Mouse (Mus musculus): Measurements from ENCODE around the gene Zfp93. TPM values are rescaled to one million over a fixed set of nuclear protein-coding genes. Genes with fewer than 3 reads are reported as not detected.

Gene Zfp93
- total and polyA plus RNA-seq, 2 experiments: 1.3 to 3.6 TPM

DNA sequence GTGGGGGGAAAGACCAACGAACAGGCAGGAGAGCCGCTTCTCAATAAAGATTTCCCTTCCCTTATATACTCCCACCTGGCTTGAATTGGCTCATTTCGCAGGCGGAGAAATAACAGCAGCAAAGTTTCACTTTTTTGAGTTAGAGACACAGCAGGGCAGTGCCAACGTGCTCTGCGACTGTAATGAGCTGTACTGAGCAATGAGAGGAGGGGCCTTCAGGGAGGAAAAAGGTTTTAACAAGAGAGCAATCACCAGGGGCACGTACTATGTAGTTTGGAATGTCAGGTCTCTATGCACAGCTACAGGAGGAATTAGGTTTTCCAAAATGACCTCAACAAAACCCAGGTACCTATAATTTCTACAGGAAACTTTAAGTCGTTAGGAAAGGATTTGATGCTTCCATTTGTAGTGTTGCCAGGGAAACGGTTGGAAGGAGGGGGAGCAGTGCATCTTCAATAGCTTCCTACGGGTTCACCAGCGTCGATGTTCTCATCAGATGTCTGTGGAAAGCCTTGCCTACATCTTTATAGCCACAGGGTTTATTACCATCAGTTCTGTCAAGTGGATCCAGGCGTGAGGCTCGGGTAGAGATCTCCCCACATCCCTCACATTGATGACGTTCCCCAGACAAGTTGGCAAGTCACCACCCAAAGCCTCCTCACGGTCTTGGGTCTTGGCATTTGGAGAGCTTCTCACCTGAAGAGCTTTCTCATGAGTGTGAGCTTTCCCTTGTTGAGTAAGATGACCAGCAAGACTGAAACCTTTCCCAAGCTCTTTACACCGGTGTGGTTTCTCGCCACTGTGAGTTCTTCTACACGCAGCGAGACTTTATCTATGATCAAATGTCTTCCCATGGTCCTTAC lies 56.3 kb downstream of the Zfp93 start:
- no peak for TF ChIP-seq CTCF (IDR thresholded peaks at IDR 0.05; ENCODE audit: low read depth, low read length)
- no peak for TF ChIP-seq POLR2A (IDR thresholded peaks at IDR 0.05; ENCODE audit: extremely low read depth, insufficient read depth, low read length)
- Histone ChIP-seq H3K27me3 (ENCODE audit: control insufficient read depth, insufficient read depth, low read length) (peaks cover 5% of the 10 kb centered on the region; the same call in 1 of the 2 replicates), H3K9ac (ENCODE audit: low read depth, low read length) (no peak overlapping the region), H3K79me2 (ENCODE audit: control insufficient read depth, insufficient read depth, low read length) (no peaks in the 10 kb centered on the region), H3K4me3 (ENCODE audit: insufficient read depth, low read depth, low read length) (no peak overlapping the region), H3K36me3 (ENCODE audit: control insufficient read depth, insufficient read depth, low read length) (no peaks in the 10 kb centered on the region), H3K27ac (replicated peaks; ENCODE audit: insufficient read depth, low read depth, low read length) (no peak overlapping the region), H3K4me1 (ENCODE audit: control insufficient read depth, insufficient read depth, low read length) (no peaks in the 10 kb centered on the region)
- 59% methylated on average over 20 of the region's 20 CpGs for WGBS
- DNase-seq (ENCODE audit: extremely low read depth, low read depth, low spot score): no peak

Other genes starting within 250 kb of the Zfp93 start
- gene Vmn1r183, start 217.2 kb upstream of the Zfp93 start, total RNA-seq (2014; rRNA removed): not detected in 2 replicates
- not detected in 2 replicates for gene Vmn1r183, start 217.2 kb upstream of the Zfp93 start, polyA plus RNA-seq (2012; rRNA removed)
- 8.6 and 9.5 TPM in 2 replicates for gene Zfp180, start 188.5 kb upstream of the Zfp93 start, total RNA-seq (2014; rRNA removed)
- gene Zfp180, start 188.5 kb upstream of the Zfp93 start, polyA plus RNA-seq (2012; rRNA removed): 11.5 and 12.7 TPM in 2 replicates
- gene Zfp112, start 158.1 kb upstream of the Zfp93 start, total RNA-seq (2014; rRNA removed): 0.81 and 1.1 TPM in 2 replicates
- 0.42 and 1.1 TPM in 2 replicates for gene Zfp112, start 158.1 kb upstream of the Zfp93 start, polyA plus RNA-seq (2012; rRNA removed)
- 6.1 and 7.7 TPM in 2 replicates for gene Zfp235, start 136.3 kb upstream of the Zfp93 start, total RNA-seq (2014; rRNA removed)
- 3.3 and 3.8 TPM in 2 replicates for gene Zfp235, start 136.3 kb upstream of the Zfp93 start, polyA plus RNA-seq (2012; rRNA removed)
- gene Zfp114, start 95.4 kb upstream of the Zfp93 start, total RNA-seq (2014; rRNA removed): 0.34 and 0.37 TPM in 2 replicates
- 0.06 and 0.29 TPM in 2 replicates for gene Zfp114, start 95.4 kb upstream of the Zfp93 start, polyA plus RNA-seq (2012; rRNA removed)
- gene Zfp111, start 59.0 kb upstream of the Zfp93 start, total RNA-seq (2014; rRNA removed): 2.5 and 2.7 TPM in 2 replicates
- gene Zfp111, start 59.0 kb upstream of the Zfp93 start, polyA plus RNA-seq (2012; rRNA removed): 0.69 and 0.87 TPM in 2 replicates
- gene Zfp109, start 32.9 kb upstream of the Zfp93 start, total RNA-seq (2014; rRNA removed): 3.1 and 3.6 TPM in 2 replicates
- 0.98 and 1.3 TPM in 2 replicates for gene Zfp109, start 32.9 kb upstream of the Zfp93 start, polyA plus RNA-seq (2012; rRNA removed)
- 2.4 and 2.7 TPM in 2 replicates for gene Zfp108, start 15.6 kb upstream of the Zfp93 start, total RNA-seq (2014; rRNA removed)
- gene Zfp108, start 15.6 kb upstream of the Zfp93 start, polyA plus RNA-seq (2012; rRNA removed): 0.38 and 0.61 TPM in 2 replicates
- gene Zfp61, start 30.8 kb downstream of the Zfp93 start, total RNA-seq (2014; rRNA removed): 0.94 and 1.8 TPM in 2 replicates
- 0.48 and 0.50 TPM in 2 replicates for gene Zfp61, start 30.8 kb downstream of the Zfp93 start, polyA plus RNA-seq (2012; rRNA removed)
- gene Zfp94, start 46.2 kb downstream of the Zfp93 start, total RNA-seq (2014; rRNA removed): 2.4 and 2.8 TPM in 2 replicates
- gene Zfp94, start 46.2 kb downstream of the Zfp93 start, polyA plus RNA-seq (2012; rRNA removed): 2.6 and 3.3 TPM in 2 replicates
- not detected in 2 replicates for gene Tescl, start 63.5 kb downstream of the Zfp93 start, total RNA-seq (2014; rRNA removed)
- gene Tescl, start 63.5 kb downstream of the Zfp93 start, polyA plus RNA-seq (2012; rRNA removed): not detected in 2 replicates
- gene Lypd5, start 78.8 kb downstream of the Zfp93 start, total RNA-seq (2014; rRNA removed): not detected in 2 replicates
- not detected in 2 replicates for gene Lypd5, start 78.8 kb downstream of the Zfp93 start, polyA plus RNA-seq (2012; rRNA removed)
- gene Kcnn4, start 99.8 kb downstream of the Zfp93 start, total RNA-seq (2014; rRNA removed): 0.20 and 0.83 TPM in 2 replicates
- gene Kcnn4, start 99.8 kb downstream of the Zfp93 start, polyA plus RNA-seq (2012; rRNA removed): 0.55 and 0.66 TPM in 2 replicates
- 3.7 and 5.0 TPM in 2 replicates for gene Smg9, start 129.2 kb downstream of the Zfp93 start, total RNA-seq (2014; rRNA removed)
- gene Smg9, start 129.2 kb downstream of the Zfp93 start, polyA plus RNA-seq (2012; rRNA removed): 11.7 and 17.8 TPM in 2 replicates
- not detected in 2 replicates for gene Irgc1, start 181.9 kb downstream of the Zfp93 start, total RNA-seq (2014; rRNA removed)
- gene Irgc1, start 181.9 kb downstream of the Zfp93 start, polyA plus RNA-seq (2012; rRNA removed): 0.20 TPM in 1 of 2 replicates, not detected in the other
- gene Plaur, start 192.1 kb downstream of the Zfp93 start, total RNA-seq (2014; rRNA removed): 0.18 and 1.1 TPM in 2 replicates
- 0.22 and 0.97 TPM in 2 replicates for gene Plaur, start 192.1 kb downstream of the Zfp93 start, polyA plus RNA-seq (2012; rRNA removed)
- gene Cadm4, start 211.6 kb downstream of the Zfp93 start, total RNA-seq (2014; rRNA removed): 2.1 and 3.5 TPM in 2 replicates
- 5.3 and 6.5 TPM in 2 replicates for gene Cadm4, start 211.6 kb downstream of the Zfp93 start, polyA plus RNA-seq (2012; rRNA removed)
- 1.4 TPM in 2 replicates for gene Zfp428, start 236.6 kb downstream of the Zfp93 start, total RNA-seq (2014; rRNA removed)
- 2.3 and 3.3 TPM in 2 replicates for gene Zfp428, start 236.6 kb downstream of the Zfp93 start, polyA plus RNA-seq (2012; rRNA removed)
- not detected in 2 replicates for gene AC161166.1, start 242.0 kb downstream of the Zfp93 start, total RNA-seq (2014; rRNA removed)
- gene AC161166.1, start 242.0 kb downstream of the Zfp93 start, polyA plus RNA-seq (2012; rRNA removed): not detected in 2 replicates